Mouse (Mus musculus): Measurements from ENCODE around the gene Zfp644. TPM values are rescaled to one million over a fixed set of nuclear protein-coding genes. Genes with fewer than 3 reads are reported as not detected.

Gene Zfp644
- polyA plus RNA-seq, 1 experiment, result 53.7 TPM

- no peak within 1 kb of the TSS for H3K4me3 ChIP-seq (ENCODE audit: insufficient read depth, low read length)
- TF ChIP-seq POLR2A (IDR thresholded peaks at IDR 0.05; ENCODE audit: low read depth, low read length) (no peak), CTCF (IDR thresholded peaks at IDR 0.05; ENCODE audit: borderline replicate concordance, insufficient read depth, low read length) (no peak)
- no peaks in the 10 kb centered on the region for H3K4me1 ChIP-seq (ENCODE audit: control insufficient read depth, insufficient read depth, low read length)
- H3K27ac ChIP-seq (ENCODE audit: insufficient read depth, low read length), result no peak within 1 kb of the TSS
Observed at GRCm38 (mm10) chr5:106608798-106609197, 88.3 kb downstream of the Zfp644 start, which contains the start of gene Gm17304. TSS of gene Gm17304 (plus strand) at chr5:106609098.

GRCm38 (mm10) chr5:106607081-106607480 lies 90.0 kb downstream of the Zfp644 start:
- Histone ChIP-seq H3K4me1 (ENCODE audit: control insufficient read depth, insufficient read depth, low read length) (no peaks in the 10 kb centered on the region), H3K4me3 (ENCODE audit: insufficient read depth, low read length) (no peak overlapping the region), H3K27ac (ENCODE audit: insufficient read depth, low read length) (no peak overlapping the region)
- no peak for TF ChIP-seq CTCF (IDR thresholded peaks at IDR 0.05; ENCODE audit: borderline replicate concordance, insufficient read depth, low read length)
- no peak for TF ChIP-seq POLR2A (IDR thresholded peaks at IDR 0.05; ENCODE audit: low read depth, low read length)

DNA sequence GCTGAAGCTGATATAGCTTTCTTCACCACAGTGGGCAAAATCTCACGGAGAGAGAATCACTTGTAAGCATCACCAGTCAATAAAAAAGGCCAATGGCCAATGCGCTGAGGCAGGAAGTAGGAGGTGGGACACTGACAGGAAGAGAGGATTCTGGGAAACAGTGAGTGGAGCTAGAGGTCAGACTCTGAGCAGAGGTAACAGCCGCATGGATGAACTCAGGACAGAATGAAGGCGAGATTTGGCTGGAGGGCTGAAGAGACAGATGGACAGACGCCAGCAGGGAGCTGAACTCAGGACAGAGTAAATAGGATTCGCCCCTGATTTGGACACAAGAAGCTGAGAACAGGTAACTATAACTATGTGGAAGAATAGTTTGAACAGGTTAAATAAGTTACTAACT lies 92.0 kb downstream of the Zfp644 start:
- Histone ChIP-seq H3K4me3 (ENCODE audit: insufficient read depth, low read length) (no peak overlapping the region), H3K4me1 (ENCODE audit: control insufficient read depth, insufficient read depth, low read length) (no peaks in the 10 kb centered on the region), H3K27ac (ENCODE audit: insufficient read depth, low read length) (no peak overlapping the region)
- TF ChIP-seq CTCF (IDR thresholded peaks at IDR 0.05; ENCODE audit: borderline replicate concordance, insufficient read depth, low read length) (no peak), POLR2A (IDR thresholded peaks at IDR 0.05; ENCODE audit: low read depth, low read length) (no peak)

GRCm38 (mm10) chr5:106604381-106604780 lies 92.7 kb downstream of the Zfp644 start:
- TF ChIP-seq CTCF (IDR thresholded peaks at IDR 0.05; ENCODE audit: borderline replicate concordance, insufficient read depth, low read length) (no peak), POLR2A (IDR thresholded peaks at IDR 0.05; ENCODE audit: low read depth, low read length) (no peak)
- no peak overlapping the region for H3K4me3 ChIP-seq (ENCODE audit: insufficient read depth, low read length)
- no peak overlapping the region for H3K27ac ChIP-seq (ENCODE audit: insufficient read depth, low read length)
- H3K4me1 ChIP-seq (ENCODE audit: control insufficient read depth, insufficient read depth, low read length), result no peaks in the 10 kb centered on the region

DNA sequence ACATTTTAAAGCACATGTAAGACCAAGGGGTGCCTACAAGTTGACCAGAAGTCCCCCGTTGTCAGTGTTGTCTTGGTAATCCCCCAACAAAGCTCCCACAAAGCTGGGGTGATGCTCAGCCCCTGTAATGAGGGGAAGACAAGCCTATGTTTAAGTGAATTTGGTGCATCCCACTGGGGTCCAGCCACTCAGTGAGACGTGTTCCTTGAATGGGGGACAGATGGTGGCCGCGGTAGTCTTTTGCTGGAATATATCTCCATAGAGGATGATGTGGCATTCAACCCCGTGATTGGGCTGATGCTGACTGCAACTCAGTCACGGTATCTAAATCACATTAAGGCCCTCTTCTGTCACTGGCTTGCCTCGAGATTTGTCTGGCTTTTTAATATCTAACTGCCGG lies 97.6 kb downstream of the Zfp644 start:
- no peaks in the 10 kb centered on the region for H3K4me1 ChIP-seq (ENCODE audit: control insufficient read depth, insufficient read depth, low read length)
- H3K27ac ChIP-seq (ENCODE audit: insufficient read depth, low read length), result no peak overlapping the region
- TF ChIP-seq POLR2A (IDR thresholded peaks at IDR 0.05; ENCODE audit: low read depth, low read length), result no peak
- no peak for TF ChIP-seq CTCF (IDR thresholded peaks at IDR 0.05; ENCODE audit: borderline replicate concordance, insufficient read depth, low read length)
- no peak overlapping the region for H3K4me3 ChIP-seq (ENCODE audit: insufficient read depth, low read length)

DNA sequence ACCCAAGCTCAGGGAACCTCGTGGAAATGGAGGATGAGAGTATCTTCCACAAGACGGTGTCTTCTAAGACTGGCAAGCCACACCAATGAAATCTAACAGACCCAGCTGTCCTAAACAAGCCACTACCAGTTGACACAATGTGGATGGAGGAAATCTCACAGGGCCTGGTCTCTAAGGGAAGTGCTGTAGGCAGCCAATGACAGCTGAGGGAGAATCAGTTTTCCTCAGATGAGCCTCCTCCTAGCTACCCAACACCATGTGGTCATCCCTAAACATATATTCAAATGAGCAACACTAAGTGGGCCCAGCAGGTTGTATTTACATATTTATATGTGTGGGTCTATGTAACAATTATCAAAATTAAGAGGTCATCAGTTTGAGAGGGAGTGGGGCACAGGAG lies 99.6 kb downstream of the Zfp644 start:
- TF ChIP-seq CTCF (IDR thresholded peaks at IDR 0.05; ENCODE audit: borderline replicate concordance, insufficient read depth, low read length), result no peak
- no peak for TF ChIP-seq POLR2A (IDR thresholded peaks at IDR 0.05; ENCODE audit: low read depth, low read length)
- Histone ChIP-seq H3K4me3 (ENCODE audit: insufficient read depth, low read length) (no peak overlapping the region), H3K27ac (ENCODE audit: insufficient read depth, low read length) (no peak overlapping the region), H3K4me1 (ENCODE audit: control insufficient read depth, insufficient read depth, low read length) (no peaks in the 10 kb centered on the region)

- TF ChIP-seq CTCF (IDR thresholded peaks at IDR 0.05; ENCODE audit: borderline replicate concordance, insufficient read depth, low read length) (no peak), POLR2A (IDR thresholded peaks at IDR 0.05; ENCODE audit: low read depth, low read length) (no peak)
- Histone ChIP-seq H3K4me1 (ENCODE audit: control insufficient read depth, insufficient read depth, low read length) (no peaks in the 10 kb centered on the region), H3K4me3 (ENCODE audit: insufficient read depth, low read length) (no peak overlapping the region), H3K27ac (ENCODE audit: insufficient read depth, low read length) (no peak overlapping the region)
Observed at GRCm38 (mm10) chr5:106594388-106594787, 102.7 kb downstream of the Zfp644 start.

DNA sequence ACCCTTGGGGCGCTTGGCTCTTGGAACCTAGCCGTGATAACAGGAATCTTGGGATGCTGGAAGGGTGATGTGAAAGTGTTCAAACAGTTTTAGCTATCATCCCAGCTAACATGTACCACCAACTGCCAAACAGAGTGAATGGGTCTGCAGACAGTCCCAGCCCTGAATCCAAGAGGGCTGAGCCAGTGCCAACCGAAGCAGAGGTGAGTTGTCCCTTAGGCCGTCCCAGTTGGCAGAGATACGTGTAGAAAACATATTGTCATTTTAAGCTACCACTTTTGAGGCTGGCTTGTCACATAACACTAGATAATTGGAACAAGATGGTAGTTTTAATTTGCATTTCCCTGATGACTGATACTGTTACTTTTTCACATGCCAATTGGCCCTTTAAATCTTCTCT lies 106.4 kb downstream of the Zfp644 start:
- no peak overlapping the region for H3K27ac ChIP-seq (ENCODE audit: insufficient read depth, low read length)
- no peak for TF ChIP-seq CTCF (IDR thresholded peaks at IDR 0.05; ENCODE audit: borderline replicate concordance, insufficient read depth, low read length)
- TF ChIP-seq POLR2A (IDR thresholded peaks at IDR 0.05; ENCODE audit: low read depth, low read length), result no peak
- no peak overlapping the region for H3K4me3 ChIP-seq (ENCODE audit: insufficient read depth, low read length)
- H3K4me1 ChIP-seq (ENCODE audit: control insufficient read depth, insufficient read depth, low read length), result no peaks in the 10 kb centered on the region

GRCm38 (mm10) chr5:106589670-106590069 lies 107.4 kb downstream of the Zfp644 start:
- no peaks in the 10 kb centered on the region for H3K4me1 ChIP-seq (ENCODE audit: control insufficient read depth, insufficient read depth, low read length)
- H3K27ac ChIP-seq (ENCODE audit: insufficient read depth, low read length), result no peak overlapping the region
- TF ChIP-seq CTCF (IDR thresholded peaks at IDR 0.05; ENCODE audit: borderline replicate concordance, insufficient read depth, low read length) (no peak), POLR2A (IDR thresholded peaks at IDR 0.05; ENCODE audit: low read depth, low read length) (no peak)
- H3K4me3 ChIP-seq (ENCODE audit: insufficient read depth, low read length), result no peak overlapping the region

DNA sequence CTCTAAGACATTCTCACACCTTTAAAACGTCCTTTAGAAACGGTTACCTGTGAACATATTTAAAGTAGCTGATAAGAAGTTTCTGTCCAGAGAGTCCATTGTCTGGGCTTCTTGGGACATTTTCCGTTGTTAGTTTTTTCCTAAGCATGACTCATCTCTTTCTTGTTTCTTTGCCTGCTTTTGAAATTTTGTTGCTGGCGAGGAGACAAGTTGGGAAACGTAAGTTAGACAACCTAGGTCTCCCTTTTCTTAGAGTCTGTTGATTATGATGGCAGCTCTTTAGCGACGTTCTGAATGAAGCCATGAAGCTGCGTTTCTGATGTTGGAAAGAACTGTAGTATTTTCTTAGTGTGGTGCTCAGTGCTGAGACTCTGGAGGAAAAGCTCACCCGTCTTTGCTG lies 108.1 kb downstream of the Zfp644 start:
- Histone ChIP-seq H3K4me1 (ENCODE audit: control insufficient read depth, insufficient read depth, low read length) (no peaks in the 10 kb centered on the region), H3K27ac (ENCODE audit: insufficient read depth, low read length) (no peak overlapping the region), H3K4me3 (ENCODE audit: insufficient read depth, low read length) (no peak overlapping the region)
- TF ChIP-seq POLR2A (IDR thresholded peaks at IDR 0.05; ENCODE audit: low read depth, low read length) (no peak), CTCF (IDR thresholded peaks at IDR 0.05; ENCODE audit: borderline replicate concordance, insufficient read depth, low read length) (no peak)

- no peak overlapping the region for H3K4me3 ChIP-seq (ENCODE audit: insufficient read depth, low read length)
Observed at GRCm38 (mm10) chr5:106580943-106581342, 116.1 kb downstream of the Zfp644 start.

More at GRCm38 (mm10) chr5:106580943-106581342, 116.1 kb downstream of the Zfp644 start:
- H3K4me1 ChIP-seq (ENCODE audit: control insufficient read depth, insufficient read depth, low read length), result no peaks in the 10 kb centered on the region
- H3K27ac ChIP-seq (ENCODE audit: insufficient read depth, low read length), result no peak overlapping the region
- TF ChIP-seq POLR2A (IDR thresholded peaks at IDR 0.05; ENCODE audit: low read depth, low read length) (no peak), CTCF (IDR thresholded peaks at IDR 0.05; ENCODE audit: borderline replicate concordance, insufficient read depth, low read length) (no peak)

All from embryonic fibroblast, embryonic 13.5 days (primary cell).